Mouse (Mus musculus): Measurements from ENCODE around the gene Foxn2. TPM values are rescaled to one million over a fixed set of nuclear protein-coding genes. Genes with fewer than 3 reads are reported as not detected.

The Foxn2 gene
- 7.7 and 9.8 TPM in 2 replicates for polyA plus RNA-seq (2014; fragmentation: Nextera tagmentation; extraction: Ambion mirVana)

DNA sequence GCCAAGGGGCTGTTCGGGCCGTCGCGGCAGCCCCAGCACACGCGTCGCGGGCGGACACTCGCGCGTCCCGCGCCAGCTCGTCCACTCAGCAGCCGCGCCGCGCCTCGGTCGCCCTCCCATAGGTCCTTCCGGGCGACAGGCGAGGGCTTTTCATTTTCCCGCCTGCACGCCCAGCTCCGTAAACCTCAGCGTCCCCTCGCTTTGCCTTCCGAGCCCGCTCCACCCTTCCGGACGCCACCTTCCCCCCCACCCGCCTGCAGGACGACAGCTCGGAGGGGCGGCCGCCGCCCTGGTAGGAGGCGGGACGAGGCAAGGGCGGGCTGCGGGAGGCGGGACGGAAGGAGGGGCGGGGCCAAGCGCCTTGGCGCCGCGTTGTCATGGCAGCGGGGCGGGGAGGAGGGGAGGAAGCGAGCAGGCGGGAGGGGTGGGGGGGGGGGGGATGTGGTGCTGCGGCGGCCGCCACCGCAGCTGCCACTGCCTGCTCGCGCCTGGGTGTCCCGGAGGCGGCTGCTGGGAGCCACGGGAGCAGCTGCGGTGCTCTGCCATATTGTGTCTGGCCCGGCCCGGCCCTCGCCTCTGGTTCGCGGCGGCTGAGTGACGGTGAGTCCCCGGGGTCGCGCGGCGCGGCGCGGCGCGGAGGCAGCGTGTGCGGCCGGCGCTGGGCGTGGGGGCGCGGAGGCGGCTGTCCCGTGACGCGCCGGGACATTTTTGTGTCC is at the start of gene Foxn2:
TSS of gene Foxn2 (plus strand) at position 427 of the 716 bp plus-strand sequence.
- Histone ChIP-seq H3K9ac (replicated peaks; ENCODE audit: low read length) (peak within 1 kb of the TSS; percentile 75), H3K27ac (replicated peaks; ENCODE audit: low read depth, low read length) (peak within 1 kb of the TSS; percentile 90), H3K4me3 (replicated peaks; ENCODE audit: low read depth, low read length) (peak within 1 kb of the TSS; percentile 88), H3K9me3 (ENCODE audit: control insufficient read depth, low read length) (no peaks in the 10 kb centered on the region), H3K27me3 (ENCODE audit: control insufficient read depth, insufficient read depth, low read length) (no peaks in the 10 kb centered on the region), H3K4me2 (ENCODE audit: low read length) (peak within 1 kb of the TSS; percentile 86), H3K4me1 (ENCODE audit: control insufficient read depth, insufficient read depth, low read length) (no peaks in the 10 kb centered on the region), H3K36me3 (ENCODE audit: control insufficient read depth, insufficient read depth, low read length) (no peaks in the 10 kb centered on the region)
- DNase-seq (peak; percentile 97), ATAC-seq (ENCODE audit: low FRiP score, low TSS enrichment) (peak; percentile 93)
- under 1% methylated on average over 75 of the region's 93 CpGs for WGBS

DNA sequence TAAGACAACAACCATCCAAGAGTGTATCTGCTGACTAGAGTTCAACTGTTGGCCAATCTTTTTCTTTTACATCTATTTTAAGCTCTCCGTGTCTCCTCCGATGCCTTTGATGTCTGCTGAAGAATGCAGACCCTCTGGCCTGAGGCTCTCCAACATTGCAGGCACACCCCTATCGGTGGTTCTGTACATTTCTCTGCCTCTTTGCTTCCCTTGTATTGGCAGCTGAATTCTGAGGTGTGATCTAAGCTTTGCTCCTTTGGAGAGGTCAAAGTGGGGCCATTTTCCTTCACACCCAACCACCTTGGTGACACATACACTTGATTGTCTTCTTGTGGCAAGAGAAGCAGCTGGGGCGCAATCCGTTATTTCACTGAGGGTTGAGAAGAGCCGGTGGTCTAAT is 43.0 kb upstream of the Foxn2 start:
- Histone ChIP-seq H3K27ac (replicated peaks; ENCODE audit: low read depth, low read length) (no peak overlapping the region), H3K9me3 (ENCODE audit: control insufficient read depth, low read length) (no peaks in the 10 kb centered on the region), H3K4me1 (ENCODE audit: control insufficient read depth, insufficient read depth, low read length) (no peaks in the 10 kb centered on the region), H3K4me3 (replicated peaks; ENCODE audit: low read depth, low read length) (no peak overlapping the region), H3K27me3 (ENCODE audit: control insufficient read depth, insufficient read depth, low read length) (no peaks in the 10 kb centered on the region), H3K36me3 (ENCODE audit: control insufficient read depth, insufficient read depth, low read length) (no peaks in the 10 kb centered on the region), H3K4me2 (ENCODE audit: low read length) (no peak overlapping the region), H3K9ac (replicated peaks; ENCODE audit: low read length) (no peak overlapping the region)
- WGBS = 91% methylated on average over 6 of the region's 6 CpGs
- ATAC-seq (ENCODE audit: low FRiP score, low TSS enrichment) (no peak), DNase-seq (no peak)

DNA sequence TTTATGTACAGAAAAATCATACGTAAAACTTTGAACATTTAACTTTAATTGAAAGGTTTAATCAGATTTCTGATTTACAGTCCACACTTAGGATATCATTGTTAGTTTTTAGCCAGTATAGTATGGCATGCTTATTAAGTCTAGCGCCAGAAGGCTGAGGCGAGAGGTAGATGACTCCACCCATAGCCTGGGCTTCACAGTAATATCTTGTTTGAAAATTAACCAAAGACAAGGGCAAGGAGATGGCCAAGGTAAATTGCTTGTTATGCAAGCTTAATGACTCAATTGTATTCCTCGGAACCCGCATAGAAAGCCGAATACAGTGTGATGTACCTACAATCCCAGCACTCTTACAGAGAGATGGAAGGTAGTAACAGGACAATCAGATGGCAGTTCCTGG is 42.4 kb upstream of the Foxn2 start:
- no peak overlapping the region for H3K9ac ChIP-seq (replicated peaks; ENCODE audit: low read length)
- no peak overlapping the region for H3K4me2 ChIP-seq (ENCODE audit: low read length)
- no peak overlapping the region for H3K27ac ChIP-seq (replicated peaks; ENCODE audit: low read depth, low read length)
- ATAC-seq (ENCODE audit: low FRiP score, low TSS enrichment) (no peak), DNase-seq (no peak)
- H3K4me3 ChIP-seq (replicated peaks; ENCODE audit: low read depth, low read length) = no peak overlapping the region
- no peaks in the 10 kb centered on the region for H3K27me3 ChIP-seq (ENCODE audit: control insufficient read depth, insufficient read depth, low read length)
- H3K36me3 ChIP-seq (ENCODE audit: control insufficient read depth, insufficient read depth, low read length) = no peaks in the 10 kb centered on the region
- H3K9me3 ChIP-seq (ENCODE audit: control insufficient read depth, low read length) = no peaks in the 10 kb centered on the region
- H3K4me1 ChIP-seq (ENCODE audit: control insufficient read depth, insufficient read depth, low read length) = no peaks in the 10 kb centered on the region
- 95% methylated on average over 6 of the region's 6 CpGs for WGBS

DNA sequence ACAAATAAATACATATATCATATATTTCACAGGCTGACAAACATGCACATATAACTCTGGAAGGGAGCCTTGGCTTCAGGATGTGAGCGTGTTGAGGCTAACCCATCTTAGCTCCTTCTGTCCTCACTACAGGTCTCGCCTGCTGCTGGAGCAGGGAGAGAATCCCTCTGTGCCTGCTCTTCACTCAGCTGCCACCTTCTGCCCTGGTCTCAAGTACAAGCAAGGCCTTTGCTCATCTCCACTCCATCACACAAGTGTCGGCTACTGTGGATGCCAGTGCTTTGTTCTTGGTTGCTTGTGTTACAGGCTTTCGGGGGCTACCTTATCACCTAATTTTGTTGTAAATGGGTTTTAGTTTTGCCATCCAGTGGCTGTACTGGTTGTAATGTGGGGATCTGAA is 41.7 kb upstream of the Foxn2 start:
- Histone ChIP-seq H3K9ac (replicated peaks; ENCODE audit: low read length) (no peak overlapping the region), H3K4me2 (ENCODE audit: low read length) (no peak overlapping the region), H3K4me1 (ENCODE audit: control insufficient read depth, insufficient read depth, low read length) (no peaks in the 10 kb centered on the region), H3K27ac (replicated peaks; ENCODE audit: low read depth, low read length) (no peak overlapping the region), H3K9me3 (ENCODE audit: control insufficient read depth, low read length) (no peaks in the 10 kb centered on the region), H3K27me3 (ENCODE audit: control insufficient read depth, insufficient read depth, low read length) (no peaks in the 10 kb centered on the region), H3K36me3 (ENCODE audit: control insufficient read depth, insufficient read depth, low read length) (no peaks in the 10 kb centered on the region), H3K4me3 (replicated peaks; ENCODE audit: low read depth, low read length) (no peak overlapping the region)
- ATAC-seq (ENCODE audit: low FRiP score, low TSS enrichment) (no peak), DNase-seq (no peak)
- WGBS = 90% methylated on average over 4 of the region's 4 CpGs

DNA sequence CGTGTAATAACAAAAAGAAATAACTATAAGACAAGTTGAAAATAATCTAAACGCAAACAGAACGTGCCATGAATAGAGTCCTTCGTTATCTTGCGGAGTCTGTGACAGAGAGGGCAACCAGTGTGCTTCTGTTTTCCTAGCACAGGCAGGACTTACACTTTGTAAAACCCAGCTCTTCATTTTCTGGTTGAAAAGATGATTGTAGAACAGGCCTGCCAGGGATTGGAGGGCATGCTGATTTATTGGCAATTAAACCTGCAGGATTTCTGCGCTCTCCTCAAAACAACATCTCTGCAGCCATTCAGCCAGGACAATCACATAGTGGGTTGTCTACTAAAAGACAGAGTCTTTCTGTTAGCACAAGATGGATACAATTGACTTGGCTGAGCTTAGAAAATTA is 40.4 kb upstream of the Foxn2 start:
- no peak overlapping the region for H3K9ac ChIP-seq (replicated peaks; ENCODE audit: low read length)
- no peaks in the 10 kb centered on the region for H3K27me3 ChIP-seq (ENCODE audit: control insufficient read depth, insufficient read depth, low read length)
- H3K4me2 ChIP-seq (ENCODE audit: low read length) = no peak overlapping the region
- WGBS = 50% methylated on average over 6 of the region's 6 CpGs
- H3K4me3 ChIP-seq (replicated peaks; ENCODE audit: low read depth, low read length) = no peak overlapping the region
- H3K36me3 ChIP-seq (ENCODE audit: control insufficient read depth, insufficient read depth, low read length) = no peaks in the 10 kb centered on the region
- H3K9me3 ChIP-seq (ENCODE audit: control insufficient read depth, low read length) = no peaks in the 10 kb centered on the region
- H3K4me1 ChIP-seq (ENCODE audit: control insufficient read depth, insufficient read depth, low read length) = peaks cover 9% of the 10 kb centered on the region
- no peak overlapping the region for H3K27ac ChIP-seq (replicated peaks; ENCODE audit: low read depth, low read length)
- peak; percentile 10 for DNase-seq
- ATAC-seq (ENCODE audit: low FRiP score, low TSS enrichment) = no peak

DNA sequence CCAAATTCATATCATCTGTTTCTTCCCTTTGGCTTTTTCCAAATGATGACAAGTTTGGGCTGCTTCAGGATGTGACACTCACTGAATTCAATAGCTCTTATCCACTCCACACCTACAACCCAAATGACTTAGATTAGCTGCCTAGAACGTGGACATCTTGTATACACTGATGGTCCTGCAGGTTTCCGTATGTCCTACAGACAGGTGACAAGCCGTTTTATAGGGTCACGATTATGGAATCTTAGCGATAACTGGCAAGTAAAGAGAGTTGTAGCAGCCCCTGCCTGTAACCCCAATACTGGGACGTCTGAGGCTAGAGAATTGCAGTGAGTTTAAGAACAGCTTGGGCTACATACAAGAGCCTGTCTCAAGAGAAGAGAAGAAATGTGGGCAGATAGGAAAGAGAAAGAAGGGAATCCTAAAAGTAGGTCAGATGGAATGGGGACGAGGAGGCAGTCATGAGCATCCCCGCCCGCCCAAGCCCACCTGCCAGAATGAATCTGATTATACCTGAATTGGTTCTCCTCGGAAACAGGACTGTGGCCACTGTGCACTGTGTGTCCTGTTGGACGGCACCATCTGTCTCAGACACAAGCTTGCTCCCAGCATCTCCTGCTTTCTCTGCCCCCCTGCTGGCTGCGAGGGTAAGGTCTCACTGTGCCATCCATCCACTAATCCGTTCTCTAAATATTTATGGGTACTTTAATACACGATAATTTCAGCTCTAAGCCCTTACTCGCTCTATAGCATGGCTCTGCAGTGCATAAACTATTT is 39.6 kb upstream of the Foxn2 start:
- H3K4me1 ChIP-seq (ENCODE audit: control insufficient read depth, insufficient read depth, low read length) = peaks cover 10% of the 10 kb centered on the region
- H3K27me3 ChIP-seq (ENCODE audit: control insufficient read depth, insufficient read depth, low read length) = no peaks in the 10 kb centered on the region
- DNase-seq (peak; percentile 41), ATAC-seq (ENCODE audit: low FRiP score, low TSS enrichment) (no peak)
- WGBS = 63% methylated on average over 15 of the region's 15 CpGs
- H3K4me2 ChIP-seq (ENCODE audit: low read length) = no peak overlapping the region
- no peaks in the 10 kb centered on the region for H3K9me3 ChIP-seq (ENCODE audit: control insufficient read depth, low read length)
- no peak overlapping the region for H3K4me3 ChIP-seq (replicated peaks; ENCODE audit: low read depth, low read length)
- no peak overlapping the region for H3K27ac ChIP-seq (replicated peaks; ENCODE audit: low read depth, low read length)
- H3K9ac ChIP-seq (replicated peaks; ENCODE audit: low read length) = no peak overlapping the region
- no peaks in the 10 kb centered on the region for H3K36me3 ChIP-seq (ENCODE audit: control insufficient read depth, insufficient read depth, low read length)

DNA sequence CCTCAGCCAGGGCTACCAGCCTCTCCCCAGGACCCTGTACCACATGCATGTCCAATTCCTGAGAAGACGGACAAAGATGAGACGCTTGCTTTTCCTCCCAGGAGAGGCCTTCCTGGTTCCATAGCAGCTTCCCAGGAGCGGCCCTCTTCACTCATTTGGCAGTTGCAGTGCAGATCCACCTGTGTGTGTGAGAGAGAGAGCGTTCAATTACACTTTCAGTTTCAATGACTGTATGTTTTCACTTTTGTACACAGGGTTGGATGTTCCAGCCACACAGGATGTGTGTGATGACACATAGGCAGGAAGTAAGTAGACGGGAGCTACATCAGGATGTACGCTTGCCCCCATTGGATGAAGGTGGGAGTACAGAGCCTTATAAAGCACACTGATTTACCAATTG is 37.2 kb upstream of the Foxn2 start:
- H3K4me3 ChIP-seq (replicated peaks; ENCODE audit: low read depth, low read length) = no peak overlapping the region
- no peaks in the 10 kb centered on the region for H3K27me3 ChIP-seq (ENCODE audit: control insufficient read depth, insufficient read depth, low read length)
- H3K9ac ChIP-seq (replicated peaks; ENCODE audit: low read length) = no peak overlapping the region
- DNase-seq (no peak), ATAC-seq (ENCODE audit: low FRiP score, low TSS enrichment) (no peak)
- WGBS = 87% methylated on average over 6 of the region's 6 CpGs
- H3K4me1 ChIP-seq (ENCODE audit: control insufficient read depth, insufficient read depth, low read length) = peaks cover 10% of the 10 kb centered on the region
- H3K4me2 ChIP-seq (ENCODE audit: low read length) = no peak overlapping the region
- H3K36me3 ChIP-seq (ENCODE audit: control insufficient read depth, insufficient read depth, low read length) = no peaks in the 10 kb centered on the region
- no peak overlapping the region for H3K27ac ChIP-seq (replicated peaks; ENCODE audit: low read depth, low read length)
- H3K9me3 ChIP-seq (ENCODE audit: control insufficient read depth, low read length) = no peaks in the 10 kb centered on the region

DNA sequence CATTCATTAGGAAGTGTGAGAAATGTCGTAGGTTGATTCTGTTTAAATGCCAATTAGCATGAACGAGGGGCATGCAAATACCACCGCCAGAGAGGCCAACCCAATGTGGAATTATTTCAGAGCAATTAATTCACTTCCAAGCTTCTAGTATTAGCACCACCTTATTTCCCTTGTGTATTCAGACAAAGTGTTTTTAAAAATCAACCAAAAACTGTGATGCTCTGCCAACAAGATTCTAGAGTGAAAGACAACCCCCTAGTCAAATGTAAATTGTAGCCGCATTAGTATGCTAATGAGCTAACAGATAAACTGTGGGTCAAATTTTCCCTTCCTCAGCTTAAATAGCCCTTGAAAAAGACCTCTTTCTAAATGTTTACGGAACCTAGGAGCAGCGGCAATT is 36.0 kb upstream of the Foxn2 start:
- Histone ChIP-seq H3K9ac (replicated peaks; ENCODE audit: low read length) (no peak overlapping the region), H3K4me1 (ENCODE audit: control insufficient read depth, insufficient read depth, low read length) (peaks cover 10% of the 10 kb centered on the region), H3K27me3 (ENCODE audit: control insufficient read depth, insufficient read depth, low read length) (no peaks in the 10 kb centered on the region), H3K36me3 (ENCODE audit: control insufficient read depth, insufficient read depth, low read length) (no peaks in the 10 kb centered on the region), H3K4me3 (replicated peaks; ENCODE audit: low read depth, low read length) (0 out of 2 replicates have a peak overlapping the region, but pooled peaks have one; percentile 7), H3K9me3 (ENCODE audit: control insufficient read depth, low read length) (no peaks in the 10 kb centered on the region), H3K27ac (replicated peaks; ENCODE audit: low read depth, low read length) (no peak overlapping the region), H3K4me2 (ENCODE audit: low read length) (peak overlapping the region; percentile 39)
- 2% methylated on average over 6 of the region's 6 CpGs for WGBS
- ATAC-seq (ENCODE audit: low FRiP score, low TSS enrichment) = no peak
- peak; percentile 57 for DNase-seq

All from midbrain, embryonic 14.5 days (tissue).